16 mouse cellular contexts compared by ENCODE assay signal in genomic region chr4:125211459-125212175, GRCm38 (mm10).
DNase-seq lines count a peak whose midpoint lies in the region; ATAC-seq lines count a peak whose summit lies in the region.
"Had no signal": no experiment of that assay in that cellular context is flagged by ENCODE, and none has a peak within 500 bp of the region (broad histone marks: within the 10 kb centered on the region; RNA-seq: fewer than 3 reads in every experiment).

No protein-coding gene starts in this region.

- no peak overlapping the region for H3K4me2 ChIP-seq in heart, embryonic 11.5 days
- H3K4me2 ChIP-seq in lung, embryonic 15.5 days, result no peak overlapping the region
- H3K4me2 ChIP-seq in limb, embryonic 13.5 days (replicated peaks), result no peak overlapping the region
- H3K4me2 ChIP-seq: embryonic facial prominence, embryonic 12.5 days; forebrain, embryonic 12.5 days had no signal

- no peak for ATAC-seq in heart, embryonic 11.5 days (replicated peaks; ENCODE audit: insufficient number of reproducible peaks, low FRiP score, low TSS enrichment)
- peak; percentile 35; the same call in 1 of the 2 replicates for ATAC-seq in lung, embryonic 15.5 days (ENCODE audit: borderline replicate concordance, extremely low read depth, low FRiP score, low TSS enrichment)
- peak; percentile 51; the same call in 1 of the 2 replicates for ATAC-seq in limb, embryonic 13.5 days (ENCODE audit: low FRiP score, low read depth)
- no peak for ATAC-seq in cerebellum, adult (ENCODE audit: insufficient number of reproducible peaks, low FRiP score, low TSS enrichment)
- no peak for ATAC-seq in granulocyte monocyte progenitor cell, adult 5-6 weeks (replicated peaks; ENCODE audit: poor library complexity, severe bottlenecking)
- ATAC-seq: hindbrain, embryonic 16.5 days had no signal

- no peaks in the 10 kb centered on the region for H3K36me3 ChIP-seq in heart, embryonic 11.5 days (ENCODE audit: control insufficient read depth, insufficient read depth, low read length)
- no peaks in the 10 kb centered on the region for H3K36me3 ChIP-seq in lung, embryonic 15.5 days
- no peaks in the 10 kb centered on the region for H3K36me3 ChIP-seq in limb, embryonic 13.5 days
- H3K36me3 ChIP-seq: embryonic facial prominence, embryonic 12.5 days; forebrain, embryonic 12.5 days; G1E had no signal

- H3K9me3 ChIP-seq in heart, embryonic 11.5 days (replicated peaks; ENCODE audit: control insufficient read depth, low read length), result peaks cover 4% of the 10 kb centered on the region; the same call in 1 of the 2 replicates
- H3K9me3 ChIP-seq in lung, embryonic 15.5 days, result 0 out of 2 replicates have a peak, but pooled peaks cover 5% of the 10 kb centered on the region
- peaks cover 9% of the 10 kb centered on the region; the same call in 1 of the 2 replicates for H3K9me3 ChIP-seq in limb, embryonic 13.5 days

- H3K4me1 ChIP-seq in heart, embryonic 11.5 days (ENCODE audit: control insufficient read depth, insufficient read depth, low read length), result no peaks in the 10 kb centered on the region
- H3K4me1 ChIP-seq in lung, embryonic 15.5 days, result no peaks in the 10 kb centered on the region
- peaks cover 12% of the 10 kb centered on the region for H3K4me1 ChIP-seq in limb, embryonic 13.5 days
- H3K4me1 ChIP-seq: forebrain, embryonic 12.5 days had no signal

- DNase-seq in heart, adult 11 months, result peak; percentile 93
- DNase-seq in lung, postnatal 25 days (ENCODE audit: low spot score), result no peak
- DNase-seq in kidney, adult 8-10 months, result peak; percentile 7 to 22
- DNase-seq: cerebellum, postnatal 25 days; liver; lung, postnatal 36 days; midbrain, embryonic 14.5 days had no signal

- H3K9ac ChIP-seq in heart, embryonic 11.5 days (ENCODE audit: low read depth, low read length), result no peak overlapping the region
- no peak overlapping the region for H3K9ac ChIP-seq in lung, embryonic 15.5 days
- H3K9ac ChIP-seq in limb, embryonic 13.5 days, result no peak overlapping the region
- H3K9ac ChIP-seq: embryonic facial prominence, embryonic 12.5 days; forebrain, embryonic 12.5 days had no signal

- WGBS in heart, embryonic 11.5 days (ENCODE audit: insufficient replicate concordance), result 31% methylated on average over 4 of the region's 4 CpGs
- 27% methylated on average over 4 of the region's 4 CpGs for WGBS in lung, embryonic 15.5 days
- WGBS in limb, embryonic 13.5 days, result 25% methylated on average over 4 of the region's 4 CpGs

- H3K27ac ChIP-seq in heart, embryonic 11.5 days (ENCODE audit: low read depth, low read length), result no peak overlapping the region
- H3K27ac ChIP-seq in lung, embryonic 15.5 days, result no peak overlapping the region
- H3K27ac ChIP-seq in limb, embryonic 13.5 days, result no peak overlapping the region
- H3K27ac ChIP-seq: embryonic facial prominence, embryonic 12.5 days; forebrain, embryonic 12.5 days had no signal

- H3K27me3 ChIP-seq in heart, embryonic 11.5 days (ENCODE audit: control insufficient read depth, insufficient read depth, low read length), result peaks cover 10% of the 10 kb centered on the region
- H3K27me3 ChIP-seq in lung, embryonic 15.5 days, result no peaks in the 10 kb centered on the region
- H3K27me3 ChIP-seq in limb, embryonic 13.5 days, result no peaks in the 10 kb centered on the region
- H3K27me3 ChIP-seq: embryonic facial prominence, embryonic 12.5 days had no signal

- H3K4me3 ChIP-seq in heart, embryonic 11.5 days (ENCODE audit: low read depth, low read length), result no peak overlapping the region
- H3K4me3 ChIP-seq in lung, embryonic 15.5 days, result no peak overlapping the region
- no peak overlapping the region for H3K4me3 ChIP-seq in limb, embryonic 13.5 days
- H3K4me3 ChIP-seq: embryonic facial prominence, embryonic 12.5 days; forebrain, embryonic 12.5 days had no signal

Comparison
In these comparisons a context has a peak if more than half of its experiments do, and no peak if none do; other contexts are left out.
1. ATAC-seq: peak in lung, embryonic 15.5 days (single experiment) and limb, embryonic 13.5 days (single experiment); none in heart, embryonic 11.5 days (single experiment), cerebellum, adult (single experiment) and granulocyte monocyte progenitor cell, adult 5-6 weeks (single experiment).